Mouse (Mus musculus) neural tube, embryonic 12.5 days (tissue): Measurements from ENCODE around the gene Wdr76. TPM values are rescaled to one million over a fixed set of nuclear protein-coding genes. Genes with fewer than 3 reads are reported as not detected.
"Not testable (repeated sequence)": the region's sequence is repeated elsewhere in the genome, so short reads cannot be mapped to it uniquely, and the experiment has no call there.

Experiments used
- ATAC-seq: fragments of 200-750 bp; cut with Nextera tagmentation; 2 replicates; pipeline ENCODE4 v1.8.0; 2017; ENCODE audit warnings: low read depth, mild to moderate bottlenecking, moderate TSS enrichment, moderate library complexity; ENCODE audit not compliant: low FRiP score
- H3K27ac ChIP-seq: fragments of 300-500 bp; sonication (generic); 2 replicates; pipeline ENCODE4 v1.5.1; 2016
- H3K27me3 ChIP-seq: fragments of 300-500 bp; sonication (generic); replicated peaks from 2 replicates; pipeline ENCODE4 v1.6.1; 2016; ENCODE audit warnings: mild to moderate bottlenecking
- H3K36me3 ChIP-seq: fragments of 300-500 bp; sonication (generic); 2 replicates; pipeline ENCODE4 v1.6.1; 2016; ENCODE audit warnings: mild to moderate bottlenecking
- H3K4me1 ChIP-seq: fragments of 300-500 bp; sonication (generic); 2 replicates; pipeline ENCODE4 v1.6.1; 2016
- H3K4me2 ChIP-seq: fragments of 300-500 bp; sonication (generic); replicated peaks from 2 replicates; pipeline ENCODE4 v1.6.1; 2016; ENCODE audit warnings: mild to moderate bottlenecking
- H3K4me3 ChIP-seq: fragments of 300-500 bp; sonication (generic); 2 replicates; pipeline ENCODE4 v1.5.1; 2016
- H3K9ac ChIP-seq: fragments of 300-500 bp; sonication (generic); 2 replicates; pipeline ENCODE4 v1.6.1; 2016; ENCODE audit warnings: mild to moderate bottlenecking
- H3K9me3 ChIP-seq: fragments of 300-500 bp; sonication (generic); 2 replicates; pipeline ENCODE4 v1.6.1; 2016; ENCODE audit warnings: mild to moderate bottlenecking
- WGBS: fragments of 180-500 bp; shearing (Covaris S2); methylation state at CpG from one replicate; pipeline ENCODE4 v1.1.7; 2016; 5-methylcytosine and 5-hydroxymethylcytosine counted together
- polyA plus RNA-seq: library from polyadenylated mRNA; unstranded; fragments of >200 nt; fragmentation: Nextera tagmentation; extraction: Ambion mirVana; gene quantifications from 2 replicates; pipeline ENCODE4 v1.2.1, GENCODE M21; 2016

The Wdr76 gene
- 8.1 and 8.5 TPM in 2 replicates for polyA plus RNA-seq

- WGBS: 5% methylated on average over 42 of the region's 42 CpGs
- H3K27ac ChIP-seq, H3K36me3 ChIP-seq, H3K9me3 ChIP-seq, H3K27me3 ChIP-seq: not testable (repeated sequence)
- peak; percentile 83 for ATAC-seq
- peak within 1 kb of the TSS; percentile 68 for H3K9ac ChIP-seq
- H3K4me2 ChIP-seq: peak within 1 kb of the TSS; percentile 74
- H3K4me3 ChIP-seq: peak within 1 kb of the TSS; percentile 58
- peaks cover 15% of the 10 kb centered on the region for H3K4me1 ChIP-seq
Measured at GRCm38 (mm10) chr2:121505942-121506882, at the start of gene Wdr76, which contains the start of gene Mfap1a. TSS of gene Wdr76 (plus strand) at chr2:121506723. TSS of gene Mfap1a (minus strand) at chr2:121506665.

GRCm38 (mm10) chr2:121460071-121460470 is 46.5 kb upstream of the Wdr76 start:
- 64% methylated on average over 2 of the region's 2 CpGs for WGBS
- Histone ChIP-seq H3K9ac (no peak overlapping the region), H3K4me3 (no peak overlapping the region), H3K27ac (no peak overlapping the region), H3K9me3 (no peaks in the 10 kb centered on the region), H3K27me3 (no peaks in the 10 kb centered on the region), H3K36me3 (peaks cover 10% of the 10 kb centered on the region), H3K4me1 (peaks cover 10% of the 10 kb centered on the region), H3K4me2 (no peak overlapping the region)
- no peak for ATAC-seq

GRCm38 (mm10) chr2:121468982-121469381 is 37.5 kb upstream of the Wdr76 start:
- ATAC-seq, H3K36me3 ChIP-seq, H3K4me2 ChIP-seq, H3K9me3 ChIP-seq, H3K9ac ChIP-seq, H3K4me3 ChIP-seq, H3K4me1 ChIP-seq, H3K27ac ChIP-seq, H3K27me3 ChIP-seq: not testable (repeated sequence)
- WGBS: 57% methylated on average over 4 of the region's 6 CpGs

GRCm38 (mm10) chr2:121472783-121473182 is 33.7 kb upstream of the Wdr76 start:
- not testable (repeated sequence) for H3K9me3 ChIP-seq, H3K27me3 ChIP-seq, H3K36me3 ChIP-seq, H3K4me3 ChIP-seq, H3K27ac ChIP-seq, H3K4me1 ChIP-seq, H3K9ac ChIP-seq, ATAC-seq
- WGBS: 98% methylated on average over 3 of the region's 3 CpGs
- H3K4me2 ChIP-seq: peak overlapping the region; percentile 75; the same call in 1 of the 2 replicates

GRCm38 (mm10) chr2:121473301-121474179 is 33.0 kb upstream of the Wdr76 start, which contains the start of gene Mfap1b:
TSS of gene Mfap1b (minus strand) at chr2:121474067.
- H3K36me3 ChIP-seq, H3K4me1 ChIP-seq, H3K27ac ChIP-seq, H3K27me3 ChIP-seq, H3K9me3 ChIP-seq: not testable (repeated sequence)
- 6% methylated on average over 41 of the region's 41 CpGs for WGBS
- ATAC-seq: peak; percentile 92
- Histone ChIP-seq H3K9ac (peak within 1 kb of the TSS; percentile 57), H3K4me2 (peak within 1 kb of the TSS; percentile 75), H3K4me3 (peak within 1 kb of the TSS; percentile 61)

- no peak overlapping the region for H3K9ac ChIP-seq
- H3K27me3 ChIP-seq: no peaks in the 10 kb centered on the region
- 35% methylated on average over 8 of the region's 8 CpGs for WGBS
- no peaks in the 10 kb centered on the region for H3K9me3 ChIP-seq
- H3K4me2 ChIP-seq: peak overlapping the region; percentile 75
- H3K4me1 ChIP-seq: no peaks in the 10 kb centered on the region
- ATAC-seq: peak; percentile 54
- peaks cover 3% of the 10 kb centered on the region for H3K36me3 ChIP-seq
- peak overlapping the region; percentile 61 for H3K4me3 ChIP-seq
- no peak overlapping the region for H3K27ac ChIP-seq
Measured at GRCm38 (mm10) chr2:121474180-121474535, 32.4 kb upstream of the Wdr76 start.

GRCm38 (mm10) chr2:121475306-121475705 is 31.2 kb upstream of the Wdr76 start:
- not testable (repeated sequence) for H3K27ac ChIP-seq, H3K9ac ChIP-seq, H3K9me3 ChIP-seq, ATAC-seq, H3K4me2 ChIP-seq, H3K4me1 ChIP-seq, H3K4me3 ChIP-seq, H3K27me3 ChIP-seq, H3K36me3 ChIP-seq
- WGBS: 93% methylated on average over 2 of the region's 2 CpGs

GRCm38 (mm10) chr2:121477491-121478266 is 28.8 kb upstream of the Wdr76 start:
- Histone ChIP-seq H3K4me3 (no peak overlapping the region), H3K36me3 (no peaks in the 10 kb centered on the region), H3K4me1 (no peaks in the 10 kb centered on the region), H3K27ac (no peak overlapping the region), H3K9me3 (no peaks in the 10 kb centered on the region), H3K4me2 (no peak overlapping the region), H3K27me3 (no peaks in the 10 kb centered on the region), H3K9ac (no peak overlapping the region)
- WGBS: 78% methylated on average over 3 of the region's 3 CpGs
- no peak for ATAC-seq

GRCm38 (mm10) chr2:121480498-121480897 is 26.0 kb upstream of the Wdr76 start:
- Histone ChIP-seq H3K4me2 (no peak overlapping the region), H3K9me3 (no peaks in the 10 kb centered on the region), H3K9ac (no peak overlapping the region), H3K4me3 (no peak overlapping the region), H3K36me3 (no peaks in the 10 kb centered on the region), H3K4me1 (no peaks in the 10 kb centered on the region), H3K27me3 (no peaks in the 10 kb centered on the region), H3K27ac (no peak overlapping the region)
- 56% methylated on average over 3 of the region's 3 CpGs for WGBS
- no peak for ATAC-seq

- H3K27me3 ChIP-seq: not testable (repeated sequence)
Measured at GRCm38 (mm10) chr2:121480916-121481315, 25.6 kb upstream of the Wdr76 start.

GRCm38 (mm10) chr2:121483576-121483975 is 22.9 kb upstream of the Wdr76 start:
- Histone ChIP-seq H3K4me2 (no peak overlapping the region), H3K27me3 (no peaks in the 10 kb centered on the region), H3K9ac (no peak overlapping the region), H3K4me3 (no peak overlapping the region), H3K27ac (no peak overlapping the region), H3K4me1 (no peaks in the 10 kb centered on the region), H3K9me3 (no peaks in the 10 kb centered on the region), H3K36me3 (no peaks in the 10 kb centered on the region)
- WGBS: 11% methylated on average over 8 of the region's 8 CpGs
- ATAC-seq: no peak

More at GRCm38 (mm10) chr2:121480916-121481315, 25.6 kb upstream of the Wdr76 start:
- not testable (repeated sequence) for H3K27ac ChIP-seq, H3K4me3 ChIP-seq, H3K9ac ChIP-seq, H3K9me3 ChIP-seq, ATAC-seq, H3K36me3 ChIP-seq, H3K4me1 ChIP-seq, H3K4me2 ChIP-seq
- WGBS: 88% methylated on average over 13 of the region's 13 CpGs
